Mouse (Mus musculus): ENCODE data around the gene Lrrfip1. TPM values are rescaled to one million over a fixed set of nuclear protein-coding genes. Genes with fewer than 3 reads are reported as not detected.

Gene Lrrfip1
- polyA plus RNA-seq, 1 experiment from 2014 or later: 30.1 TPM

- no peak within 1 kb of the TSS for H3K4me2 ChIP-seq (ENCODE audit: low read length)
- H3K4me1 ChIP-seq (ENCODE audit: control insufficient read depth, insufficient read depth, low read length): no peaks in the 10 kb centered on the region
- ATAC-seq (ENCODE audit: low FRiP score, low TSS enrichment) (no peak), DNase-seq (peak; percentile 3)
- no peaks in the 10 kb centered on the region for H3K36me3 ChIP-seq (ENCODE audit: control insufficient read depth, insufficient read depth, low read length)
- 69% methylated on average over 20 of the region's 20 CpGs for WGBS
- H3K27me3 ChIP-seq (ENCODE audit: control insufficient read depth, insufficient read depth, low read length): no peaks in the 10 kb centered on the region
- no peak within 1 kb of the TSS for H3K4me3 ChIP-seq (replicated peaks; ENCODE audit: low read depth, low read length)
- no peaks in the 10 kb centered on the region for H3K9me3 ChIP-seq (ENCODE audit: control insufficient read depth, low read length)
- no peak within 1 kb of the TSS for H3K27ac ChIP-seq (replicated peaks; ENCODE audit: low read depth, low read length)
- no peak within 1 kb of the TSS for H3K9ac ChIP-seq (replicated peaks; ENCODE audit: low read length)
Observed at GRCm38 (mm10) chr1:91144813-91145212, 146.3 kb downstream of the Lrrfip1 start, which contains the start of gene Rbm44. Gene Rbm44, plus strand, starts transcription at chr1:91145089.

DNA sequence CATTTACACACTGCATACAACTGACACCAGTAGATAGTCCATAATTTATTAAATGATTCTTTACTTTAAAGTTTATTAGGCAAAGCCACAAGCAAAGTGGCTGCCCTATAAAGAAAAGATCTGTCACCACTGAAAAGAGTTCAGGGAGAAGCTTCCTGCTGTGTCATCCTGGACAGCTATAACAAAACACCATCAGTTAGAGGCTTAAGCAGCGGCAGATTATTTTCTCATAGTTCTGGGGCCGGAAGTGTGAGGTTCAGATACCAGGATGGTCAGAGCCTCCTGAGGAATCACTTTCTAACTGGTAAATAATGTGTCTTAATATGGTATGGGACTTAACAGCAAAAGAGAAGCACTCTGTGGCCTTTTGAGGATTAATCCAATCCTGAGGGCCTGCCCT, 153.0 kb downstream of the Lrrfip1 start:
- no peak overlapping the region for H3K4me2 ChIP-seq (ENCODE audit: low read length)
- H3K9ac ChIP-seq (replicated peaks; ENCODE audit: low read length): no peak overlapping the region
- ATAC-seq (ENCODE audit: low FRiP score, low TSS enrichment): no peak
- H3K4me1 ChIP-seq (ENCODE audit: control insufficient read depth, insufficient read depth, low read length): no peaks in the 10 kb centered on the region
- no peak for DNase-seq
- H3K36me3 ChIP-seq (ENCODE audit: control insufficient read depth, insufficient read depth, low read length): no peaks in the 10 kb centered on the region
- no peaks in the 10 kb centered on the region for H3K27me3 ChIP-seq (ENCODE audit: control insufficient read depth, insufficient read depth, low read length)
- 59% methylated on average over 2 of the region's 2 CpGs for WGBS
- no peak overlapping the region for H3K27ac ChIP-seq (replicated peaks; ENCODE audit: low read depth, low read length)
- H3K4me3 ChIP-seq (replicated peaks; ENCODE audit: low read depth, low read length): no peak overlapping the region
- H3K9me3 ChIP-seq (ENCODE audit: control insufficient read depth, low read length): no peaks in the 10 kb centered on the region

GRCm38 (mm10) chr1:91166798-91167197, 168.3 kb downstream of the Lrrfip1 start:
- Histone ChIP-seq H3K9ac (replicated peaks; ENCODE audit: low read length) (no peak overlapping the region), H3K9me3 (ENCODE audit: control insufficient read depth, low read length) (no peaks in the 10 kb centered on the region), H3K27me3 (ENCODE audit: control insufficient read depth, insufficient read depth, low read length) (no peaks in the 10 kb centered on the region), H3K27ac (replicated peaks; ENCODE audit: low read depth, low read length) (no peak overlapping the region), H3K4me2 (ENCODE audit: low read length) (no peak overlapping the region), H3K4me1 (ENCODE audit: control insufficient read depth, insufficient read depth, low read length) (no peaks in the 10 kb centered on the region), H3K4me3 (replicated peaks; ENCODE audit: low read depth, low read length) (no peak overlapping the region), H3K36me3 (ENCODE audit: control insufficient read depth, insufficient read depth, low read length) (no peaks in the 10 kb centered on the region)
- no peak for DNase-seq
- 83% methylated on average over 6 of the region's 6 CpGs for WGBS
- ATAC-seq (ENCODE audit: low FRiP score, low TSS enrichment): no peak

GRCm38 (mm10) chr1:91169157-91169556, 170.6 kb downstream of the Lrrfip1 start:
- Histone ChIP-seq H3K4me1 (ENCODE audit: control insufficient read depth, insufficient read depth, low read length) (no peaks in the 10 kb centered on the region), H3K4me3 (replicated peaks; ENCODE audit: low read depth, low read length) (no peak overlapping the region), H3K36me3 (ENCODE audit: control insufficient read depth, insufficient read depth, low read length) (no peaks in the 10 kb centered on the region), H3K27me3 (ENCODE audit: control insufficient read depth, insufficient read depth, low read length) (no peaks in the 10 kb centered on the region), H3K4me2 (ENCODE audit: low read length) (no peak overlapping the region), H3K9ac (replicated peaks; ENCODE audit: low read length) (no peak overlapping the region), H3K27ac (replicated peaks; ENCODE audit: low read depth, low read length) (no peak overlapping the region), H3K9me3 (ENCODE audit: control insufficient read depth, low read length) (no peaks in the 10 kb centered on the region)
- 79% methylated on average over 4 of the region's 4 CpGs for WGBS
- DNase-seq (no peak), ATAC-seq (ENCODE audit: low FRiP score, low TSS enrichment) (no peak)

- H3K27ac ChIP-seq (replicated peaks; ENCODE audit: low read depth, low read length): no peak overlapping the region
- H3K4me2 ChIP-seq (ENCODE audit: low read length): no peak overlapping the region
- no peak overlapping the region for H3K9ac ChIP-seq (replicated peaks; ENCODE audit: low read length)
- ATAC-seq (ENCODE audit: low FRiP score, low TSS enrichment) (no peak), DNase-seq (no peak)
- WGBS: 97% methylated on average over 5 of the region's 5 CpGs
- H3K4me3 ChIP-seq (replicated peaks; ENCODE audit: low read depth, low read length): no peak overlapping the region
- no peaks in the 10 kb centered on the region for H3K36me3 ChIP-seq (ENCODE audit: control insufficient read depth, insufficient read depth, low read length)
- H3K4me1 ChIP-seq (ENCODE audit: control insufficient read depth, insufficient read depth, low read length): 0 out of 2 replicates have a peak, but pooled peaks cover 2% of the 10 kb centered on the region
- H3K27me3 ChIP-seq (ENCODE audit: control insufficient read depth, insufficient read depth, low read length): no peaks in the 10 kb centered on the region; the same call in 1 of the 2 replicates
- H3K9me3 ChIP-seq (ENCODE audit: control insufficient read depth, low read length): no peaks in the 10 kb centered on the region
Observed at GRCm38 (mm10) chr1:91174796-91175195, 176.3 kb downstream of the Lrrfip1 start.

- H3K4me2 ChIP-seq (ENCODE audit: low read length): no peak overlapping the region
- peaks cover 3% of the 10 kb centered on the region; the same call in 1 of the 2 replicates for H3K27me3 ChIP-seq (ENCODE audit: control insufficient read depth, insufficient read depth, low read length)
- no peak overlapping the region for H3K9ac ChIP-seq (replicated peaks; ENCODE audit: low read length)
- H3K36me3 ChIP-seq (ENCODE audit: control insufficient read depth, insufficient read depth, low read length): no peaks in the 10 kb centered on the region
- no peak overlapping the region for H3K4me3 ChIP-seq (replicated peaks; ENCODE audit: low read depth, low read length)
- no peak for ATAC-seq (ENCODE audit: low FRiP score, low TSS enrichment)
- WGBS: 69% methylated on average over 3 of the region's 3 CpGs
- no peaks in the 10 kb centered on the region for H3K9me3 ChIP-seq (ENCODE audit: control insufficient read depth, low read length)
- H3K4me1 ChIP-seq (ENCODE audit: control insufficient read depth, insufficient read depth, low read length): 0 out of 2 replicates have a peak, but pooled peaks cover 8% of the 10 kb centered on the region
- no peak for DNase-seq
- H3K27ac ChIP-seq (replicated peaks; ENCODE audit: low read depth, low read length): no peak overlapping the region
Observed at GRCm38 (mm10) chr1:91176026-91176425, 177.5 kb downstream of the Lrrfip1 start.

DNA sequence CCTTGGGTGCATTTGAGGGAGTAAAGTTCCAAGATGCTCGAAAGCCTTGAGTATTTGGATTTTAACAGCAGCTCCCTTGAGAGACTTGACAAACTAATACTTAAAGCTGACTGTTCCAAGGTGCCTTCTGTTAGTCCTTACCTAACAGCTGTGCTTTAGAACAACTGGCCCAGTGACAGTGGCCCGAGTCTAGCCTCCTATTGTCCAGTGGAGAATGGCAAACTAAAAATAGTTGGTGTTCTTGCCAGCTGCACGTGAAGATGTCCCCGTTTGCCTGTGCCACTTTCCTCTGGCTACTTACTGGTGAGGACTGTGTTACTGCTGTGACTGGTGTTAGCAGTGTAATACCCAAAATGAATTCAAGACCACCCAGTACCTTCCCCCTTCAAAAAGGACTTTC, 178.3 kb downstream of the Lrrfip1 start:
- no peak for ATAC-seq (ENCODE audit: low FRiP score, low TSS enrichment)

More for the DNA sequence above, 178.3 kb downstream of the Lrrfip1 start:
- H3K27me3 ChIP-seq (ENCODE audit: control insufficient read depth, insufficient read depth, low read length): peaks cover 3% of the 10 kb centered on the region; the same call in 1 of the 2 replicates
- H3K9me3 ChIP-seq (ENCODE audit: control insufficient read depth, low read length): no peaks in the 10 kb centered on the region
- H3K4me3 ChIP-seq (replicated peaks; ENCODE audit: low read depth, low read length): no peak overlapping the region
- H3K9ac ChIP-seq (replicated peaks; ENCODE audit: low read length): no peak overlapping the region
- DNase-seq: no peak
- no peak overlapping the region for H3K27ac ChIP-seq (replicated peaks; ENCODE audit: low read depth, low read length)
- 0 out of 2 replicates have a peak, but pooled peaks cover 8% of the 10 kb centered on the region for H3K4me1 ChIP-seq (ENCODE audit: control insufficient read depth, insufficient read depth, low read length)
- 78% methylated on average over 4 of the region's 4 CpGs for WGBS
- no peak overlapping the region for H3K4me2 ChIP-seq (ENCODE audit: low read length)
- no peaks in the 10 kb centered on the region for H3K36me3 ChIP-seq (ENCODE audit: control insufficient read depth, insufficient read depth, low read length)

Other genes with a start within 250 kb of the Lrrfip1 start
- gene Col6a3, start 154.8 kb upstream of the Lrrfip1 start, polyA plus RNA-seq (2014; fragmentation: Nextera tagmentation; extraction: Ambion mirVana): 0.72 and 6.9 TPM in 2 replicates
- gene Mlph, start 83.7 kb upstream of the Lrrfip1 start, polyA plus RNA-seq (2014; fragmentation: Nextera tagmentation; extraction: Ambion mirVana): 0.12 and 0.42 TPM in 2 replicates
- gene Prlh, start 45.6 kb upstream of the Lrrfip1 start, polyA plus RNA-seq (2014; fragmentation: Nextera tagmentation; extraction: Ambion mirVana): not detected in 2 replicates
- 0.30 TPM in 1 of 2 replicates, not detected in the other for gene Rab17, start 29.1 kb upstream of the Lrrfip1 start, polyA plus RNA-seq (2014; fragmentation: Nextera tagmentation; extraction: Ambion mirVana)
- 0.57 TPM in 1 of 2 replicates, not detected in the other for gene Rbm44, start 146.4 kb downstream of the Lrrfip1 start, polyA plus RNA-seq (2014; fragmentation: Nextera tagmentation; extraction: Ambion mirVana)
- gene Ramp1, start 181.1 kb downstream of the Lrrfip1 start, polyA plus RNA-seq (2014; fragmentation: Nextera tagmentation; extraction: Ambion mirVana): 2.6 and 7.4 TPM in 2 replicates